ENCODE assay signal across 17 mouse cellular contexts in genomic region chr7:138224252-138224651, GRCm38 (mm10).
"Had no signal": no experiment of that assay in that cellular context is flagged by ENCODE, and none has a peak within 500 bp of the region (broad histone marks: within the 10 kb centered on the region; RNA-seq: fewer than 3 reads in every experiment).

No protein-coding gene starts in this region.

- H3K36me3 ChIP-seq: limb, embryonic 12.5 days; limb, embryonic 15.5 days; liver, embryonic 13.5 days; lung, embryonic 15.5 days; midbrain, embryonic 12.5 days; midbrain, embryonic 15.5 days; neural tube, embryonic 12.5 days; neural tube, embryonic 15.5 days had no signal

- ATAC-seq: intestine, postnatal 0 days; midbrain, embryonic 15.5 days had no signal

- H3K4me2 ChIP-seq: limb, embryonic 12.5 days; limb, embryonic 15.5 days; liver, embryonic 13.5 days; lung, embryonic 15.5 days; midbrain, embryonic 12.5 days; midbrain, embryonic 15.5 days; neural tube, embryonic 12.5 days; neural tube, embryonic 15.5 days had no signal

- H3K27ac ChIP-seq: kidney, postnatal 0 days; limb, embryonic 12.5 days; limb, embryonic 15.5 days; liver, embryonic 13.5 days; lung, embryonic 15.5 days; midbrain, embryonic 12.5 days; midbrain, embryonic 15.5 days; neural tube, embryonic 12.5 days; neural tube, embryonic 15.5 days had no signal

- H3K4me1 ChIP-seq: limb, embryonic 15.5 days; liver, embryonic 13.5 days; lung, embryonic 15.5 days; midbrain, embryonic 12.5 days; neural tube, embryonic 12.5 days had no signal

- DNase-seq: kidney, adult 2 months; kidney, postnatal 25 days; left cerebral cortex, postnatal 4 days; liver, embryonic 13.5 days; lung, adult 18-20 months; lung, postnatal 10 days; lung, postnatal 36 days; thymus, postnatal 25 days had no signal

- H3K9me3 ChIP-seq: limb, embryonic 12.5 days; limb, embryonic 15.5 days; liver, embryonic 13.5 days; lung, embryonic 15.5 days; midbrain, embryonic 12.5 days; midbrain, embryonic 15.5 days; neural tube, embryonic 12.5 days; neural tube, embryonic 15.5 days had no signal

- H3K27me3 ChIP-seq: limb, embryonic 15.5 days; liver, embryonic 13.5 days; lung, embryonic 15.5 days; midbrain, embryonic 12.5 days; midbrain, embryonic 15.5 days; neural tube, embryonic 12.5 days; neural tube, embryonic 15.5 days had no signal

- H3K9ac ChIP-seq: limb, embryonic 12.5 days; limb, embryonic 15.5 days; liver, embryonic 13.5 days; lung, embryonic 15.5 days; midbrain, embryonic 12.5 days; midbrain, embryonic 15.5 days; neural tube, embryonic 12.5 days; neural tube, embryonic 15.5 days had no signal

- H3K4me3 ChIP-seq: limb, embryonic 12.5 days; limb, embryonic 15.5 days; liver, embryonic 13.5 days; lung, embryonic 15.5 days; midbrain, embryonic 12.5 days; midbrain, embryonic 15.5 days; neural tube, embryonic 12.5 days; neural tube, embryonic 15.5 days had no signal
